Mouse (Mus musculus) right cerebral cortex, adult 2 months (tissue): ENCODE measurements at regions not wholly inside any gene's neighbourhood (a gene's known extent, or its start where the extent isn't known, plus 50 kb on each side); places are given as distances from the start of the nearest gene placed in this dataset.

ENCODE experiments used
- DNase-seq, 2 experiments: peaks; one replicate each; pipeline ENCODE4 v3.0.0; 2021 to 2022; ENCODE audit warnings: low spot score in 2 of 2

DNA sequence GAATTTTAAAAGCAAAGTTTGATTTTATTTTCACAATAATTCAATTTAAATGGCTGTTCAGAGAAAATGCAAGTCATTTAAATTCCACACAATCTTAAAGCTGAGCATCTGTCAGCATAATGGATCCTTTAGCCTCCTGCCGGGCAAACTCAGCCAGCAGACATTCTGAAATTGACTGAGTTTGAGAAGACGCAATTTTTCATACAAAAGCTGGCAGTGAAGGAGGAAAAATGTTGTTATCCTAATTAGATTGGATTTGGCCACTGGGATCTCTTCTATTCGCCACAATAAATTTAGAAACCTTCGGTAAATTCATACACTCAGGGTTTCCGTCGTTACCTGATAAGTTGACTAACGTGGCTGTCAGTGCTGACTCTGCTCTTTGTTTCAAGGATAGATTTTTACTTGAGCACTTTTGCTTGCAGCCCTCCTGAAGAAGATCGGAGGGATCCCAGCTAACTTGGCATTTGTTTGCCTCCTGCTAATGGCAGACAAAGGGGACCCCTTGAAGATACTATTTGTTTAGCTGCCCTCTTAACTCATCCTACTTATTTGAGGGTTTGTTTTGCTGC, 244.9 kb upstream of the Fsip2 start:
- peak in 1 of 2 experiments; percentile 2 for DNase-seq

DNA sequence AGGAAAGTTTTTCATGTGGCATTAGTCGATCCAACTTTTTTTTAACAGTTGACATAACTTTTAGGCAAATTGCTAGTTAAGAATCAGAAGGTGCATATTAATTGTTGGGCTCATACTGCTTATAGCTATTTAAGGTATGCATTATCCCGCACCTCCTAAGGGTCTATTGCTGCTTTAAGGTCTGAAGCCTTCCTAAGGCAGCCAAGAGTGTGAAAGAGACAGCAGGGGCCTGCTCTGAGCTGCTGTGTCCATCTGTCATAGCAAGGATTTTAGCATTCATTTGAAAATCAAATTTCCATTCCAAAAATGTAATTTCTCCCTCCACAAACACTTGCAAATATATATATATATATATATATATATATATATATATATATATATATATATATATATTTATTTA, 241.6 kb upstream of the Fsip2 start:
- no peak for DNase-seq

DNA sequence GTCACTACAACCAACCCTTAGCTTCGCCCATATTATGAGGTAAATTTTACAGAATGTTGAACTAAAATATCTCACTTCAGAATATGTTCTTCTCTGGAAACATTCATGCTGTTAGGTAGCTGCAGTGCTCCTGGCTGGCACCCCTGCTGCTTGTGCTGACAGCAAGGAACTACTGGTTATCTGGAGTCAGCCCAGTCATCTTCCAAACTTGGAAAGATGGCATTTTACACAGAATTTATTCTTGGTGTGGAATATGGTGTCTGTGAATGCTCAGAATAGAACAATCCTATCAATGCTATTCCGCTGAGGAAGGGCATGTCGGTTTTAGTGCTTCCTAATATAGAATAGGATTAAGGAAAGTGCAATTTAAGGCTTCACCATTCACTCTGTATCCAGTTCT, 227.7 kb upstream of the Fsip2 start:
- DNase-seq: peak; percentile 2 to 18
